Mouse (Mus musculus): ENCODE data around the gene Garnl3.
"Not testable (repeated sequence)": the region's sequence is repeated elsewhere in the genome, so short reads cannot be mapped to it uniquely, and the experiment has no call there.

DNA sequence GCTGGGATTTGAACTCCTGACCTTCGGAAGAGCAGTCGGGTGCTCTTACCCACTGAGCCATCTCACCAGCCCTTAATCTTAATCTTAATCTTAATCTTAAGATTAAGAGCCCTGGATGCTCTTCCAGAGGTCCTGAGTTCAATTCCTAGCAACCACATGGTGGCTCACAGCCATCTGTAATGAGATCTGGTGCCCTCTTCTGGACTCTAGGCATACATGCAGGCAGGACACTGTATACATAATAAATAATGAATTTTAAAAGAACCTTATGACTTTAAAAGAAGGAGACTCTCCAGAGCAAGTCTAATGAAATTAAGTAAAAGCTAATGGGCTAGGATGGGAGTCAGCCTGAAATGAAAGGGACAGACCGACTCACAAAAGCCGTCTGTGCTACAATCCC, 122.4 kb downstream of the Garnl3 start:
- TF ChIP-seq CTCF (IDR thresholded peaks at IDR 0.05; ENCODE audit: borderline replicate concordance, extremely low read depth, insufficient read depth, insufficient read length); POLR2A (IDR thresholded peaks at IDR 0.05; ENCODE audit: borderline replicate concordance, extremely low read depth, insufficient read depth, insufficient read length, poor library complexity, severe bottlenecking): not testable (repeated sequence)
